Mouse (Mus musculus): ENCODE measurements around the gene Cfap57.

Cfap57 gene

DNA sequence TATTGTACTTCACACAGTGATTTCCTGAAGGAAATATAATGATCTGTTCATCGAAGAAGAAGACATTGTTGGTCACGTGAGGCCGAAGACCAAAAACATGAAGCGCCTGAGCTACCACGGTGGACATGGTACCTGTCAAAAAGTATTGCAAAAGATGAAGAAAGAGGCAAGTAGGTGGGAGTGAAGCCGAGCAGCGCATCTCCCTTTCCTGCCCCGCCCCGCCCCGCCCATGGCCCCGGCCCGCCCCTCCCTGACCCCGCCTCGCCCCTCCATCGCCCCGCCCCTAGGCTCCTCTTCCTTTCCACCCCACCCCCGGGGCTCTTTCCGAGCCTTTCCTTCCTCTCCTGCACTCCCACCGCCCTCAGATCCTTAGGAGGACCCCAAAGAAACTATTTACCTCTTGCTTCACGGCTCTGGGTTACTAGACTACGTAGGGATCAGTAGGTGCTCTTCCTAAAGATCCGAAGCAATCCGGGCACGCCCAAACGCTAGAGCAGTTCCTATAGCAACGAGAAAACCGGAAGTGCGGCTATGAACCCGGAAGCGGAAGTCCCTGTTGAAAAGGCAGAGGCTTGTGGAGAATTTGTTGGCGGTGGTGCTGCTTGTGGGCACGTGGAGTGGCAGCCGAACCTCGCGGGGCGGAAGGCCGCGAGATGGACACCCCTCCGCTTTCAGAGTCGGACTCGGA lies at the start of gene Cfap57, which contains the start of gene Ebna1bp2:
Gene Cfap57, minus strand, starts transcription at position 499 of the 688 bp plus-strand sequence.
Gene Ebna1bp2, plus strand, starts transcription at position 521 of the 688 bp plus-strand sequence.
- DNase-seq (ENCODE audit: low spot score in 2 of 2): peak; percentile 83 to 87

DNA sequence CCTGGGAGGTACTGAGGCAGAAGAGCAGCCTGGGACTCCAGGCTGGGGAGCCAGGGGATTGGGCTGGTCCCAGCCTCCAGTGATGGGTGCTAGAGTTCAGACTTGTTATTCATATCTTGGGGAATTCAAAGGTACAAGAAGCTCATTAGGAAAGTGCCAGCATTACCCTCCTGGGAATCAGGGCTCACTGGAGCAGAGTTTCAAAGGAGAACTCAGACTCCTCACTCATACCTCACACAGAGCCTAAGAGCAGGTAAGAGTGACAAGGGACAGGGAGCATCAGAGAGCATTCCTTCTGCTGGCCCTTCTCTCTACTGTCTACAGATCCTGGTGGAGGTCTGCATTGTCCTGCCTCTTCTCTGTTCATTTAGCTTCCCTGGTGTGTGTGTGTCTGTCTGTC lies 38.1 kb upstream of the Cfap57 start, which contains the start of gene Olfr62:
Gene Olfr62, plus strand, starts transcription at position 301 of the 400 bp plus-strand sequence.
- DNase-seq (ENCODE audit: low spot score in 2 of 2): no peak

DNA sequence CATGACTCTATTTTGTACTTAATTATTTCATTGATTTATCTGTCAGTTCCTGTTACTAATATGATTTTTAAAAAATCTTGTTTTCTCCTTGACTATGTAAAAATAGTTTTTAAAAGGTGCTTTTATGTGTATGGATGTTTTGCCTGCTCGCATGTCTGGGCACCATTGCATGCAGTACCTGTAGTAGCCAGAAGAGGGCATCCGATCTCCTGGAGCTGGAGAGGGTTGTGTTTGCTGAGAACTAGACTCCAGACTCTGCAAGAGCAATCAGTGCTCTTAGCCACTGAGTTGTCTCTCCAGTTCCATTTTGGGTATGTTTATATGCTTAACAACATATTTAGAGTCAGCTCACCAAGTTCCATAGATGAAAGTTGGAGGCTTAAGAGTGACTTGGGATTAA lies 24.7 kb upstream of the Cfap57 start:
- DNase-seq (ENCODE audit: low spot score in 2 of 2): peak; percentile 27 to 68

DNA sequence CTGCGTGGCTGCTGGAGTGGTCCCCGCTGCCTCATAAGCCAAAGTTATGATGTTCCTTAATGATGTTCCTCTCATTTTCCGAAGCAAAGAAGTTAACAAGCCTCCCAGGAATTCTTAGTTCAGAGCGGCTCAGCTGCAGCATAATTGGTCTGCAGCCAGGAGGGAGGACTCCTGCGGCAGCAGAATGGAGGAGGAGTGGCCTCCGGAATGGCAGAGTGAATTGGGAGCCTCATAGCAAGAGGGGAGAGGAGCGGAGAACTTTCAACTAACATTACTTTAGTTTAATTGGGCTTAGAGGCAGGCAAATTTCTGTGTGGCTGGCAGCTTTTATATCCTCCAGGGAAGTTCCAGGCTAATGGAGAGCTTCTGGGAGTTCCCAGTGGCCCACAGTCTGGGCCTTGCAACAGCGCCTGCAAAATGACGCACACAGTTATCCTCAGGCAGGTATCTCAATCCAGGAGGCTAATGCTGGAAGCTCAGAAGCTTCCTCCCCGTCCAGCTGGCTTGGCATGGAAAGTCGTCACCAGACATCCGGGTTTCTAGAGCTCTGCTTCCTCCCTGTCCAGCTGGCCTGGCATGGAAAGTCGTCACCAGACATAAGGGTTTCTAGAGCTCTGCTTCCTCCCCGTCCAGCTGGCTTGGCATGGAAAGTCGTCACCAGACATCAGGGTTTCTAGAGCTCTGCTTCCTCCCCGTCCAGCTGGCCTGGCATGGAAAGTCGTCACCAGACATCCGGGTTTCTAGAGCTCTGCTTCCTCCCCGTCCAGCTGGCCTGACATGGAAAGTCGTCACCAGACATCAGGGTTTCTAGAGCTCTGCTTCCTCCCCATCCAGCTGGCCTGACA lies 22.0 kb upstream of the Cfap57 start:
- DNase-seq (ENCODE audit: low spot score in 2 of 2): peak in 1 of 2 experiments; percentile 29

DNA sequence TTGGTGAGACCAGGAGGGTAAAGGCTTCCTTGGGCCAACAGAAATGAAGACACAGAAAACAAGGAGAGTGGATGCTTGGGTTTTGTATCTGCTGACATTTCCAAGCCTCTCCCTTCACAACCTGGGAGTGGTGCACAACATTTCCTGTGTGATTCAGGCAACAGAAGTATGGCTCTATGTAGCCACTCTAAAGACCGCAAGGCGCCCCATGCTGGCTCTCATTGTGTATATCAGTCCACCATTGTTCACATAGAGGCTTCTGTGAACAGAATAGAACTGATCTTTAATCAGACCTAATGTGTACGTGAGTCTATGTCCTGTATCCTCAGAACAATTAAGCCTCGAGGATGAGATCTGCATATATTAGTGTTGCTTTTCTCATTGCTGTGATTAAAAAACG lies 9.7 kb upstream of the Cfap57 start:
- DNase-seq (ENCODE audit: low spot score in 2 of 2): no peak

DNA sequence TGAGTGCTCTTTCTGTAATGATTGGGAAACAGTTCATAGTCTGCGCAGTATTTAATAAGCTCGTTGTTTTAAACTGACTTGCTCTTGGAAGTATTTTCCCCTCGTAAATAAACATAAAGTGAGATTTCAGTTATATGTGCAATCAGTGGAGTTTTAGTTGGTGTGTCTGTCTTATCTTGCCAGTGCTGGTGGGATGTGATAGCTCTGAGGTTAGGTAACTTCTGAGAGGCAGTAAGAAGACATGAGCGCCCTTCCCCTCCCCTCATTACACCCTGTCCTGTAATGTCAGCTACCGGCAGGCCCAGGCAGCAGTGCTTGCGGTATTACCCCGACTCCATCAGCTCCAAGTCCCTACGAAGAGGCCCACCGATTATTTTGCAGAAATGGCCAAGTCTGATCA lies 1.2 kb upstream of the Cfap57 start:
- no peak for DNase-seq (ENCODE audit: low spot score in 2 of 2)

DNA sequence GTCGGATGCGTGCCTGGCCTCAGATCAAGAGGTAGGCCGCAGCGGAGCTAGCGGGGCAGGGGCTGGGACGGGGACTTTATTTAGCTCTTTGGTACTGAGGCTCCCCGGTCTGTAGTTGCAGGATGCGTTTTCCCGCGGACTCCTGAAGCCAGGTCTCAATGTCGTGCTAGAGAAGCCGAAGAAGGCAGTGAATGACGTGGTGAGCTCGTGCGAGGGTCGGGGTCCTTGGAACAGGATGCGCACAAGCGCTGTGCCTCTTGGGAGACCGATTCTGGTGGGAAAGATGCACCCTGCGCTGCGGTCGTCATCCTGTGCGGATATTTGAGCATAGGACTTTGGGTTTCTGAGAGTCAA lies 367 bp upstream of the Cfap57 start:
- no peak for DNase-seq (ENCODE audit: low spot score in 2 of 2)

DNA sequence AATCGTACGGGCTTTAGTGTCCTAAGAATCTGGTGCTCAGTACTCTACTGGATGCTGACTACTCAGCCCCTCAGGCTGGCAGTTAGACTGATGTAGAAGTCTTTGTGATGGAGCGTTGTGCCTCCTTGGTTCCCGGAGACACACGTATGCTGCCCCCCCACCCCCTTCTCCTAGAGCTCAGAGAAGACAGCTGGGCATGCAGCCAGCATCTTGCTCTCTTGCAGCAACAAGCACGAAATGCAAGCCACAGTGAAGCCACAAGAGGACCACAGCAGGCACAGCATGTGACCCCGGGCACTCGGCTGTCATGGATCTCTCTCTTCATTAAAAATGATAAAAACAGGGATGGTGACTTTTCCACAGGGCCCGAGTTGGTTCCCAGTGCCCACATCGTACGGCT lies 5.2 kb downstream of the Cfap57 start:
- no peak for DNase-seq (ENCODE audit: low spot score in 2 of 2)

DNA sequence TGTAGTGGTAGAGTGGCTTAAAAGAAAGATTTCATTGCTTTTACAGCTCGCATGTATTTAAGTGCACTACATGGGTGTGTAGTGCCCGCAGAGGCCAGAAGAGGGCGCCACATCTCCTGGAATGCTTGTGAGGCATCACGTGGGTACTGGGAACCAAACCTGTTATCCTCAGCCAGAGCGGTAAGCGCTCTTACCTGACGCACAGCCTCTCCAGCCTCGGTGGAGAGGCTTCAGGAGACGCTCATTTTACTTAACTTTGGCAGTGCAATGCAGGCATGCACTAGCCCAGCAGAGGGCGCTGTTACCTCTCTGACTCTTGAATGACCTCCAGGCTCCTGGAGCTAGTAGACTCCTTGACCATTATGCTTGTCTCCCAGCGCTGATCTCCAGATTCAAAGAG lies 8.0 kb downstream of the Cfap57 start:
- DNase-seq (ENCODE audit: low spot score in 2 of 2): peak in 1 of 2 experiments; percentile 73

DNA sequence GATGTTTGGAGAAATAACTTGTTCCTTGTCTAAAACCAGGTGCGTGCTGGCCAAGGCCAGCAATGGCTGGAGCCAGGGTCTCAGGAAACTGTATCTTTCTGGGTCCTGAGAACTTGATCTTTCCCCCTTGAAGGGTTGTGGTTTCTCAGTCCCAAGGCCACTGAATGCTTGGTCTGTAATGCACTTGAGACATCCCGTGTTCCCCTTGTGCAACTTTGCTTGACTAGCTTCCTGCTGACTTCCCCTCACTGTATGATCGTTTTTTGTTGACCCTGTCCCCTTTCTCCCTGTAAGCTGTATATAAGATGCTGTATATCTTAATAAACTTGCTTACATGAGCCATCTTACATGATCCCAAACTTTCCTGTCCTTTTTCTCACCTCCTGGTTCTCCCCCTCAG lies 10.7 kb downstream of the Cfap57 start:
- DNase-seq (ENCODE audit: low spot score in 2 of 2): no peak

DNA sequence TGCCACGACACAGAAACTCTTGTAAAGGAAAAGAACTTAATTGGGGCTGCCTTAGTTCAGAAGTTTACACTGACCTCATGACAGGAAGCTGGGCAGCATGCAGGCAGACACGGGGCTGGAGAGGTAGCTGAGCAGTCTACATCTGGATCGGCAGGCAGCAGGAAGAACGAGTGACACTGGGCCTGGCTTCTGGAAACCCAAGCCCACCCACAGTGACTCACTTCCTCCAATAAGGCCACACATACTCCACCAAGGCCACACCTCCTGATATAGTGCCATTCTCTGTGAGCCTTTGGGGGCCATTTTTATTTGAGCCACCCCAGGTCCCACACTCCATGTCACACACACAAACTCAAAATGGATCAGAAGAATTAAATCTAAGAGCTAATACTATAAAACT lies 16.5 kb downstream of the Cfap57 start:
- no peak for DNase-seq (ENCODE audit: low spot score in 2 of 2)

DNA sequence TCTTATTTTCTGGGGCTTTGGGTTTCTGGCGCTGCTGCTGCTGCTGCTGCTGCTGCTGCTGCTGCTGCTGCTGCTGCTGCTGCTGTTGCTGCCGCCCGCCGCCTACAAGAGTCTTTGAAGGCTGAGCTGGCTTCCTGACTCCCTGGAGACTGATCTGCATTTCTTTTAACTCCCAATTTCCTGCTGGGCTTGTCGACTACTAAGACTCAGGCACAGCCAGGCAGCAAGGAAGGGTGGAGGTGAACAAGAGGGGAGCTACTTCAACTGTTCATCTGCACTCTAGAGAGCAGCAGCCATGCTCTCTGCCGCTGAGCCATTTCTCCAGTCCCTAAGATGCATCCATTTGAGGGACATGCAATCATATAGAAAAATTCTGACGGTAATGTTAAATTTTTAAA lies 30.8 kb downstream of the Cfap57 start:
- no peak for DNase-seq (ENCODE audit: low spot score in 2 of 2)

DNA sequence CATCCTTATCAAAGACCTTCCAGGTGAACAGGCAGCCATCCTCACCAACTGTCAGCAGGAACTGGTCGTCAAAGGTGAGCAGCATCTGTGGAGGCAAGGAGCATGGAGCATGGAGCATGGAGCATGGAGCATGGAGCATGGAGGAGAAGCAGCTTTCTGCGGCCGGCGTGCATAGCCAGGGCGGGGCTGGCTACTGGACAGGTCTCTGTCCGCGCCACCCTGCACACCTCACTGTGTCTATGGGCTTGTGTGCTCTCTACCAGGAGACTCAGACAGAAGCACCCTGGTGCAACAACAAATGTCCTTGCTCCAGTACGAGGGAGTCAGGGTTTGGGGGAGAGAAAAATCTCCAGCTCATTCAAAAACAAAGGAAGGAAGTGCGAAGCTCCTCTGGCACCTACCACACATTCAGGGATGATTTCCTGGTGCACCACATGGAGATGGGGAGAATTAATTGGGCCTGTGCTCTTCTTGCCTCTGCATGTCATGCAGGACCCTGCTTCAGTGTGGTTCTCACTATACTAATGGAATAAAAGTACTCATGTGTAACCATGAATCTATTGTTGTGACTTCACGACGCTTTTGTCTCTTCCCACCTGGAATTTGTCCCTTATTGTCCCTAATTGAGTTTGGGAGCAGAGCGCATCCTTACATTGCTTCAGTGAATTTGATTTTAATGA lies 31.4 kb downstream of the Cfap57 start:
- no peak for DNase-seq (ENCODE audit: low spot score in 2 of 2)

DNA sequence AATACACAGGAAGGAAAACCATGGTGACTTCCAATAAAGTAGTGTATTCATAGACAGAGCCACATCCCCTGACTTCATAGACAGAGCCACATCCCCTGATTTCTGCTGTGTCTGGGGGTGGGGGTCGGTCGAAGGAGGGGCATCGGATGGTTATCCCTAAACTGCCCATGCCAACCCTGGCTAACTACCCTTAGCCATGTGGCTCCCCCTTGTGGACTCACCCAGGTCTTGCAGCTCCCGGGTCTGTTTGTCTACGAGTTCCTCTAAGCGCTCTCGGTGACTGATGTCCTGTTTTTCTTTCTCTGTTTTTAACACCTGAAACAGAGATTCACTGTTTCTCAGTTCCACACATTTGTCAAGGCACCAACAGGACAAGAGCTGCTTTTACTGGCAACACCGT lies 37.9 kb downstream of the Cfap57 start:
- no peak for DNase-seq (ENCODE audit: low spot score in 2 of 2)

DNA sequence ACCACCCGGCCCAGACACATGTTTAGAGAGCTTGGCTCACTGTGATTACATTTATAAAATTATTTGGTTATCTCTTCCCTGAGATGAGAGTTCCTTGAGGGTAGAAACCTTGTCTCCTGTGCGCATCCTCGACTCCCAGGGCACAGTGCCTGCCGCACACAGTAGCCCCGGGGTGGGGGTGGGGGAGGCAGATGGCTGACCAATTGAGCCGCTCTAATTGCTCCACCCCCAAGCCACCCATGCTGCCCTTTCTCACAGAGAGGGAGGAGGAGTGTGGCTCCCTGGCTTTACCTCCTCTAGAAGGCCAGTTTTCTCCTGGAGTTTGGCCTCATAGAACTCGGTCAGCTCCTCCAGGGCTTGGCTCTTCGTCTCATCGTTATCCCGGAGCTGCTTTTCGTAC lies 39.1 kb downstream of the Cfap57 start:
- DNase-seq (ENCODE audit: low spot score in 2 of 2): no peak

DNA sequence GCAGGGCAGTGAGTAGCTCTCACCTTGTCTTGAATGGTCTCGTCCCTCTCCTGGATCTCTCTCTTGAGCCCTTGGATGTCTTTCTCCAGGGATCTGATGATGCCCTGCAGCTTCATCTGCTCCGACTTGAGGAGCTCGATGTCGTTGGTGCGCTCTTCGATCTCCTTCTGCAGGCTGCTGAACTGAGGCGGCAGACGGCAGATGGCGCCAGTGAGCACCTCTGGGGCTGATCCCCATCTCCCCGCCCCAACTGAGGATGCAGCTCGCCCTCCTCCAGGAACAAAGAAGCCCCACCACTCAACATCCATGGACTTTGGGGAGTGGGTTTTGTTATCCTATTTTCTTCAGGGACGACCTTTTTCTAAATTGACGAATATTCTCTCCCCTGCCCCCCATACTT lies 41.3 kb downstream of the Cfap57 start:
- no peak for DNase-seq (ENCODE audit: low spot score in 2 of 2)

DNA sequence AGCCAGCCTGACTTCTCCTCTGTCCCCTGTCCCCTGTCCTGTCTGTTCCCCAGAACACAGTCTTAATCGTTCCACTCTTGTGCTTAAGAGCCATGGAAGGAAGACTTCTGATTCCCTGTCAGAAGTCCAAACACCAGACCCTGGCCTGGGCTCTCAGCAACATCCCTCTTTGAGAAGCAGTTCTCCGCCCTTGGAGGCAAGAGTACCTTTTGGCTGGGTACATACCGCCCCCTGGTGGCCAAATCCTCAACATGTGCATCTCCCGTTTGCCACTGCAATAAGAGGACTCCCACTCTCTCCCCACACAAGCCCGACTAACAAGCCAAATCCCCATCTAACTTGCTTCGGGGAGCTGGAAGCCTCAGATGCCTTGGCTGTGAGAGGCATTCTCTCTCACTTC lies 44.5 kb downstream of the Cfap57 start:
- DNase-seq (ENCODE audit: low spot score in 2 of 2): peak; percentile 73 to 91

DNA sequence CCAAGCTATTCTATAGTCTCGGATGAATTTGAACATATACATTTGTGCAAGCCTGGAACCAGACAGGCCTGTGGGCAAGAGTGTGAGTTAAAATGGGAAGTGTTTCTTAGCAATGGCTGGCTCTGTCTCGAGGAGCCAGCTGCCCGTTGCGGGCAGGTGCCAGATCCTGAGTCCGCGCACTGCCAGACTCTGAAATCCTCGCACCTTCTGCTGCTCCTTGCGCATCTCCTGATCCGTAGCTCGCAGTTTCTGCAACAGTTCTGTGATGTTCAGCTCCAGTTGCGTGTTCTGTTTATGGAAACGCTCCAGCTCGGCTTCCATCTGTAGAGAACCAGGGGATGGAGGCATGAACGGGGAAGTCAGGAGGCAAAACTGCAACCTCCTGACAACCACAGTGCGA lies 49.1 kb downstream of the Cfap57 start:
- DNase-seq (ENCODE audit: low spot score in 2 of 2): no peak

DNA sequence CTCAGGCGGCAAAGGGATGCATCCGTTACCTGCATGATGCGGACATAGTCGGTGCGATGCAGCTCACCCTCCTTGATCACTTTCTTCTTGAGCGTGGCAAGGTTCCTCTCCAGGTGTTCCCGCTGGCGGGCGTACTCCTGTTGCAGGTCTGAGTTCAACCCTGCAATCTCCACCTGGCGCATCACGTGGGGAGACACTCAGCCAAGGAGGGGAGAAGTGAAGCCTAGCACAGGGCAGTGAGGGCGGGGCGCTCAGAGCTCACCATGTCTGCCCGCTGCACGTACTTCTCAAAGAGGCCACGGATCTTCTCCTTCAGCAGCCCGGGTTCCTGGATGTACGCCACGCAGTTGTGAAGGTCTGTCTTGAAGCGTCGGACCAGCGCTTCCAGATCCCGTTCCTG lies 51.3 kb downstream of the Cfap57 start:
- DNase-seq (ENCODE audit: low spot score in 2 of 2): no peak

DNA sequence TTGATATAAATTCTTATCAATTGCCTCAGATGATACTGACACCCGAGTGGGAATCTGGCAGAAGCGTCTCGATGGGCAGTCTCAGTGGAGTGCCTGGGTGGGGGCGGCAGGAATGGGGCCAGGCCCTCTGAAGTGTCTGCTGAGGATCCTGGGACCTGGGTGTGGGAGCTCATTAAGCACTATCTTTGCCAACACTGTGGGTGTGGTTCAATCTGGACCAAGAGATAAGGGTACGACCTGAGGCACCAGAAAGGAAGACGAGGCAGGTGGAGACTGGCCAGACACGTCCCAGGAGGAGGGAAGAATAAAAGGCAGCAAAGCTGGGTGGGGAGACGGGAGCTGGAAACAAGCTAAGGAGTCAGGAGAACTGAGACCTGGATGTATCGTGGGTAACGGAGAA lies 51.9 kb downstream of the Cfap57 start:
- no peak for DNase-seq (ENCODE audit: low spot score in 2 of 2)

DNA sequence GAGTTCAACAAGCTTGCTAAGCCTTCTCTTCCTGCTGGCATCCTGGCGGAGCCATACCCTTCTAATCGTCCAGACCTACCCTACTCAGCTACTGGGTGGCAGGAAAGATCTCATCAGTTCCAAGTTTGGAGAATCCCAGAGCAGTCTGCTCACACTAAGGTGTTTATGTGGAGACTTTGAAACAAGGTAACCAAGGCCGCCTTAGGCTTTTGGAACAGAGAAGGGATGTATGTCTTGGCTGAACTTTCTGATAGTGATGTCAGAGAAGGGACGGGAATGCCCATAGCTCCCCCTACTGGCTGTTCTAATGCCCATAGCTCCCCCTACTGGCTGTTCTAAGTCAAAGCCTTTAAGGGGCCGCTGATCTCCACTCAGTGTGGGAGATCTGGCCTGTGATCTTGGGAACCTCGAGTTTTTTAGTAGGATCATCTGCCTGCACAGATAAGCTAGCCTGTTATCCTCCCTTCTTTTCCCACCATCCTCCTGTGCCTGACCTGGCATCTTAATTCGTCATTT lies 54.4 kb downstream of the Cfap57 start:
- no peak for DNase-seq (ENCODE audit: low spot score in 2 of 2)

DNA sequence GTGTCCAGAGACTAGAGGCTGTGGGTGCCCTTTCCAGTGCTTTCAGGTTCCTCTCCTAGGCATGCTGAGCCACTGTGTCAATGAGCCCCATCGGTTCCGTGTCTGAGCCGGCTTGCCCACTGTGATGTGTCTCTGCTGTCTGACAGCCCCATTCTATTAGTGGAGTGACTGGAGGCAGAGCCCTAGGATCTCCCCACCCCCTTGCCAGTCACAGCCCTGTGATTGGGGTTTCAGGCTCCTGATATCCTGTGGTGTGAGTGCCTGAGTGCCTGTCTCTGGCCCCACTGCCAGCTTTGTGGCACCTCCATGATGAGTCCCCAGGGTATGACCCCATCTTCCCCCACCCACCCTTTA lies 55.7 kb downstream of the Cfap57 start:
- DNase-seq (ENCODE audit: low spot score in 2 of 2): no peak
